Comparison of ENCODE assay signal across 11 mouse cellular contexts in genomic region chr16:26314815-26315214, GRCm38 (mm10). TPM values are rescaled to one million over a fixed set of nuclear protein-coding genes. Genes with fewer than 3 reads are reported as not detected.
DNase-seq lines count a peak whose midpoint lies in the region; ATAC-seq and TF ChIP-seq lines count a peak whose summit lies in the region.
"Had no signal": no experiment of that assay in that cellular context is flagged by ENCODE, and none has a peak within 500 bp of the region (broad histone marks: within the 10 kb centered on the region; RNA-seq: fewer than 3 reads in every experiment).

No protein-coding gene starts in this region.

- H3K9me3 ChIP-seq in liver, postnatal 0 days (ENCODE audit: low read length) = no peaks in the 10 kb centered on the region
- H3K9me3 ChIP-seq: liver, embryonic 15.5 days; midbrain, embryonic 10.5 days had no signal

- H3K9ac ChIP-seq in liver, postnatal 0 days (replicated peaks) = no peak overlapping the region
- H3K9ac ChIP-seq: liver, embryonic 15.5 days had no signal

- H3K4me1 ChIP-seq in liver, postnatal 0 days (ENCODE audit: insufficient read depth) = no peaks in the 10 kb centered on the region
- H3K4me1 ChIP-seq: liver, embryonic 15.5 days; midbrain, embryonic 10.5 days had no signal

- no peaks in the 10 kb centered on the region for H3K27me3 ChIP-seq in liver, postnatal 0 days (ENCODE audit: insufficient read depth, low read length)
- H3K27me3 ChIP-seq: liver, embryonic 15.5 days had no signal

- TF ChIP-seq CTCF in layer of hippocampus, adult 2 months (conservative IDR thresholded peaks at IDR 0.05) = no peak
- TF ChIP-seq CTCF in liver, postnatal 0 days (IDR thresholded peaks at IDR 0.05; ENCODE audit: low read depth) = no peak

- no peak overlapping the region for H3K27ac ChIP-seq in layer of hippocampus, adult 2 months
- H3K27ac ChIP-seq in liver, postnatal 0 days (ENCODE audit: low read depth) = no peak overlapping the region
- H3K27ac ChIP-seq: liver, embryonic 15.5 days; midbrain, embryonic 10.5 days had no signal

- no peak overlapping the region for H3K4me2 ChIP-seq in liver, postnatal 0 days (ENCODE audit: low read depth, low read length)
- H3K4me2 ChIP-seq: liver, embryonic 15.5 days had no signal

- no peak for ATAC-seq in inflammation-experienced regulatory T-cells, adult 6 months
- ATAC-seq in liver, postnatal 0 days = no peak

- H3K36me3 ChIP-seq in liver, postnatal 0 days (replicated peaks; ENCODE audit: insufficient read depth, low read length) = no peaks in the 10 kb centered on the region
- H3K36me3 ChIP-seq: liver, embryonic 15.5 days; midbrain, embryonic 10.5 days had no signal

- peak; percentile 34 to 54 for DNase-seq in cerebellum, postnatal 10 days
- no peak for DNase-seq in cerebellum, adult 11-12 months
- peak; percentile 26 for DNase-seq in layer of hippocampus, adult 11-12 months (ENCODE audit: low spot score)
- no peak for DNase-seq in layer of hippocampus, adult 9-10 months (ENCODE audit: low spot score)
- peak; percentile 10 to 20 for DNase-seq in layer of hippocampus, adult 2 months (ENCODE audit: low spot score in 2 of 2)
- DNase-seq in right cerebral cortex, postnatal 25 days = peak; percentile 15
- no peak for DNase-seq in liver, postnatal 0 days
- DNase-seq: kidney, postnatal 4 days had no signal

- TF ChIP-seq EP300 in liver, postnatal 0 days (IDR thresholded peaks at IDR 0.05; ENCODE audit: low read depth) = no peak

- 79% methylated on average over 13 of the region's 13 CpGs for WGBS in liver, postnatal 0 days (ENCODE audit: insufficient replicate concordance)

- H3K4me3 ChIP-seq in layer of hippocampus, adult 2 months = peak overlapping the region; percentile 18; the same call in 1 of the 2 replicates
- no peak overlapping the region for H3K4me3 ChIP-seq in liver, postnatal 0 days (ENCODE audit: low read depth, low read length)
- H3K4me3 ChIP-seq: liver, embryonic 15.5 days; midbrain, embryonic 10.5 days had no signal

RNA-seq across cellular contexts. Expression of gene Cldn1, which starts 56.8 kb away (rescaled TPM):
- under 1 TPM; 0.64 to 0.86 TPM for total RNA-seq in layer of hippocampus, adult 2 months (2021)
- polyA plus RNA-seq in inflammation-experienced regulatory T-cells, adult 6 months (2017; shearing (Covaris generic)) = not detected
- 90.0 and 101 TPM in 2 replicates for polyA plus RNA-seq in liver, postnatal 0 days (2015; fragmentation: Nextera tagmentation; extraction: Ambion mirVana)

Comparison
In these comparisons a context has a peak if more than half of its experiments do, and no peak if none do; other contexts are left out.
1. DNase-seq: peak in cerebellum, postnatal 10 days (2 of 2), layer of hippocampus, adult 11-12 months (single experiment), layer of hippocampus, adult 2 months (2 of 2) and right cerebral cortex, postnatal 25 days (single experiment); none in cerebellum, adult 11-12 months (single experiment), layer of hippocampus, adult 9-10 months (single experiment) and liver, postnatal 0 days (single experiment).
2. RNA of gene Cldn1, which starts 56.8 kb away (polyA plus RNA-seq): 90.0 to 101 TPM in liver, postnatal 0 days; not detected in inflammation-experienced regulatory T-cells, adult 6 months; every median in the first group is over 10 times any median in the second.